Mouse (Mus musculus) forebrain, embryonic 16.5 days (tissue): ENCODE measurements at regions not wholly inside any gene's neighbourhood (a gene's known extent, or its start where the extent isn't known, plus 50 kb on each side); places are given as distances from the start of the nearest gene placed in this dataset.

Experiments
- ATAC-seq: fragments of 200-750 bp; cut with Nextera tagmentation; 2 replicates; pipeline ENCODE4 v1.8.0; 2017; ENCODE audit warnings: mild to moderate bottlenecking, moderate library complexity
- H3K27ac ChIP-seq: fragments of 300-500 bp; sonication (generic); 2 replicates; pipeline ENCODE4 v1.5.1; 2014; ENCODE audit warnings: low read length, control low read depth
- H3K27me3 ChIP-seq: fragments of 300-500 bp; sonication (generic); replicated peaks from 2 replicates; pipeline ENCODE4 v1.6.1; 2014; ENCODE audit warnings: low read length; ENCODE audit not compliant: control insufficient read depth, insufficient read depth
- H3K36me3 ChIP-seq: fragments of 300-500 bp; sonication (generic); 2 replicates; pipeline ENCODE4 v1.6.1; 2014; ENCODE audit not compliant: control insufficient read depth, insufficient read depth
- H3K4me1 ChIP-seq: fragments of 300-500 bp; sonication (generic); replicated peaks from 2 replicates; pipeline ENCODE4 v1.6.1; 2014; ENCODE audit warnings: low read length; ENCODE audit not compliant: control insufficient read depth, insufficient read depth
- H3K4me2 ChIP-seq: fragments of 300-500 bp; sonication (generic); 2 replicates; pipeline ENCODE4 v1.6.1; 2014; ENCODE audit warnings: mild to moderate bottlenecking, low read length, control low read depth
- H3K4me3 ChIP-seq: fragments of 300-500 bp; sonication (generic); replicated peaks from 2 replicates; pipeline ENCODE4 v1.5.1; 2014; ENCODE audit warnings: mild to moderate bottlenecking, low read length, control low read depth
- H3K9ac ChIP-seq: fragments of 300-500 bp; sonication (generic); replicated peaks from 2 replicates; pipeline ENCODE4 v1.6.1; 2014; ENCODE audit warnings: low read depth, low read length, control low read depth
- H3K9me3 ChIP-seq: fragments of 300-500 bp; sonication (generic); 2 replicates; pipeline ENCODE4 v1.6.1; 2016; ENCODE audit warnings: low read length; ENCODE audit not compliant: control insufficient read depth
- WGBS: fragments of 180-500 bp; shearing (Covaris S2); extraction: QIAGEN DNeasy Blood & Tissue Kit; methylation state at CpG from one replicate; pipeline ENCODE4 v1.1.7; 2014; 5-methylcytosine and 5-hydroxymethylcytosine counted together

- 86% methylated on average over 1 of the region's 1 CpGs for WGBS
- no peaks in the 10 kb centered on the region for H3K9me3 ChIP-seq
- no peak overlapping the region for H3K4me2 ChIP-seq
- ATAC-seq: no peak
- H3K27me3 ChIP-seq: no peaks in the 10 kb centered on the region
- H3K9ac ChIP-seq: no peak overlapping the region
- peak overlapping the region; percentile 60 for H3K27ac ChIP-seq
- H3K4me1 ChIP-seq: peaks cover 11% of the 10 kb centered on the region
- H3K4me3 ChIP-seq: no peak overlapping the region
- no peaks in the 10 kb centered on the region for H3K36me3 ChIP-seq
These were observed 455.2 kb downstream of the Prim2 start for GRCm38 (mm10) chr1:33214394-33214793.

- 0 out of 2 replicates have a peak overlapping the region, but pooled peaks have one; percentile 23 for H3K27ac ChIP-seq
- H3K4me1 ChIP-seq: peaks cover 7% of the 10 kb centered on the region
- peak; percentile 87 for ATAC-seq
- H3K9me3 ChIP-seq: no peaks in the 10 kb centered on the region
- H3K4me2 ChIP-seq: no peak overlapping the region
- WGBS: 23% methylated on average over 6 of the region's 6 CpGs
- H3K9ac ChIP-seq: no peak overlapping the region
- no peaks in the 10 kb centered on the region for H3K27me3 ChIP-seq
- no peaks in the 10 kb centered on the region for H3K36me3 ChIP-seq
- no peak overlapping the region for H3K4me3 ChIP-seq
These were observed 467.9 kb downstream of the Prim2 start for GRCm38 (mm10) chr1:33201571-33202189.

DNA sequence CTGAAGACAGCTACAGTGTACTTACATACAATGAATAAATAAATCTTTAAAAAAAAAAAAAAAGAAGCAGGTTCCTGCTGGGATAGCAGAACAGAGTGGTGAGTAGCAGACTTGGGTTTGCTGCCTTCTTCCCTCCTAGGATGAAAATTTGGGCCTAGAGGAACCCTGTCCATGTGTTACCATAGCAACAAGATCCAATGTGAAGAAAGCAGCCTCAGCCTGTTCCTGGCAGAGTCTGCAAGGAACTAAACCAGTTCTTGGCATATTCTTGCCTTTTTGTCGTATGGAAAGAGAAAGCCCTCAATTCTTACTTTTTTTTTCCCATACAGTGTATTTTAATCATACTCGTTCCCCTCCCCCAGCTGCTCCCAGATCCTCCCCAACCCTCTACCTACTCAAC is 474.5 kb downstream of the Prim2 start:
- no peak overlapping the region for H3K27ac ChIP-seq
- H3K27me3 ChIP-seq: no peaks in the 10 kb centered on the region
- H3K4me3 ChIP-seq: no peak overlapping the region
- no peaks in the 10 kb centered on the region for H3K9me3 ChIP-seq
- no peak overlapping the region for H3K9ac ChIP-seq
- H3K36me3 ChIP-seq: no peaks in the 10 kb centered on the region
- no peak overlapping the region for H3K4me2 ChIP-seq
- 43% methylated on average over 2 of the region's 2 CpGs for WGBS
- H3K4me1 ChIP-seq: no peaks in the 10 kb centered on the region
- peak; percentile 80 for ATAC-seq

DNA sequence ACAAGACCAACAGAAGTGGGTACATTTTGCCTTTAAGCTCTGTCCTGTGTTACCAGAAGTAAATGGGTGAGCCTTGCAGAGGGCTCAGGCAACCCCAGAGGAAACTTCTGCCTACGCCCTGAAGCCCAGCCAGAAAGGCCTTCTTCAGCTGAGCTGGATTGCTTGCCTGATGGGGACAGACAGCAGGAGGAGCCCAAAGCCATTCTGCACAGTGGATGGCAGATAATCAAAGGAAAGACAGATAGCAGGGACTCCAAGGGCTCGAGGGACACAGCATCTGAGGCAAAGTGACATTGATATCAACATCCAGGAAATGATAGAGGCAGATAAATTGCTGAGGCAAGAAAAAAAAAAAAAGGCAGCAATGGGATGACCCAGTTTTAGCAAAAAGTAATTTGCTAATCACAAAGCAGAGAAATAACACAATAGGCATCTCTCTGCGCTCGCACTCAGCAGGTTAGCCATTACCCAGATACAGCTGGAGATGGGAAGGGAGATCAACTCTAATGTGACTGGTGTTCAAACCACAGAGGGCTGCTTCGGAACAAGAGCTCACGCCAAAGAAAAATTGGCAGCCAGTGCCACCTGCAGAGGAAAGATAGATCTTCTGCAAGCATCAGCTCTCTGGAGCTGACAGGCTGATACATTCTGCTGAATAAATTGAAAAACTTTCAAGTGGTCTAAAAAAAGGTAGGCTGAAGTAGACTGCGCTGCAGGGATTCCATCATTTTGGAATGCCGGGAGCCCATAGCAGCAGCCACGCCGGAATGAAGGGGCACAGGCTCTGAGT is 494.8 kb downstream of the Prim2 start:
- Histone ChIP-seq H3K9me3 (no peaks in the 10 kb centered on the region), H3K4me3 (no peak overlapping the region), H3K4me1 (peaks cover 4% of the 10 kb centered on the region; the same call in 1 of the 2 replicates), H3K27me3 (no peaks in the 10 kb centered on the region), H3K9ac (no peak overlapping the region), H3K4me2 (peak overlapping the region; percentile 16; the same call in 1 of the 2 replicates), H3K36me3 (no peaks in the 10 kb centered on the region), H3K27ac (peak overlapping the region; percentile 37; the same call in 1 of the 2 replicates)
- ATAC-seq: peak; percentile 84
- 47% methylated on average over 10 of the region's 10 CpGs for WGBS

DNA sequence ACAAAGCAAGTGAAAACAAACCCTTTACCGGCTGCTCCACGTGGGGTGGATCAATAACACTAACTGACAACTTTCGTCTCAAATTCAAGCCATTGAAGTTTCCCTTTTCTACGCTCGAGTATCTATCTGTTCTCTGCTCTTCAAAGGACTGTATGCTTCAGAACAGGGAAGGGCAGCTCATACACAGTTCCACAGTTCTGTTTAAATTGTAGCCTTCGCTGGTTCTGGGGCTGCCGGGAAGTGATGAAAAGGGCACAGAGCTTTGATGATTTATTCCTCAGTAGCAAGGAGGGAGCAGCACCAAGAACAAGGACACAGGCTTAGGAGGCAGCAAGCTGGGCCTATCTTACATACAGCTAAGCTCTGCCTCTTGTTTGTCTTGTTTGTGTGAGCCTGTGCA is 532.6 kb downstream of the Prim2 start:
- no peak overlapping the region for H3K4me2 ChIP-seq
- H3K27me3 ChIP-seq: no peaks in the 10 kb centered on the region
- ATAC-seq: no peak
- H3K27ac ChIP-seq: no peak overlapping the region
- 68% methylated on average over 7 of the region's 7 CpGs for WGBS
- no peaks in the 10 kb centered on the region for H3K9me3 ChIP-seq
- H3K36me3 ChIP-seq: no peaks in the 10 kb centered on the region
- H3K4me1 ChIP-seq: no peaks in the 10 kb centered on the region
- no peak overlapping the region for H3K4me3 ChIP-seq
- H3K9ac ChIP-seq: no peak overlapping the region

- H3K4me2 ChIP-seq: no peak overlapping the region
- H3K27ac ChIP-seq: no peak overlapping the region
- H3K36me3 ChIP-seq: no peaks in the 10 kb centered on the region
- H3K4me3 ChIP-seq: no peak overlapping the region
- WGBS: 97% methylated on average over 1 of the region's 1 CpGs
- no peaks in the 10 kb centered on the region for H3K4me1 ChIP-seq
- H3K27me3 ChIP-seq: no peaks in the 10 kb centered on the region
- H3K9me3 ChIP-seq: no peaks in the 10 kb centered on the region
- no peak overlapping the region for H3K9ac ChIP-seq
- no peak for ATAC-seq
These were observed 539.2 kb downstream of the Prim2 start for GRCm38 (mm10) chr1:33130351-33130750.

- Histone ChIP-seq H3K36me3 (no peaks in the 10 kb centered on the region), H3K9ac (no peak overlapping the region), H3K9me3 (no peaks in the 10 kb centered on the region), H3K4me1 (no peaks in the 10 kb centered on the region), H3K27me3 (no peaks in the 10 kb centered on the region), H3K27ac (no peak overlapping the region), H3K4me2 (no peak overlapping the region), H3K4me3 (no peak overlapping the region)
- WGBS: 78% methylated on average over 7 of the region's 7 CpGs
- ATAC-seq: peak; percentile 61; the same call in 1 of the 2 replicates
These were observed 544.5 kb downstream of the Prim2 start for GRCm38 (mm10) chr1:33125062-33125461.

DNA sequence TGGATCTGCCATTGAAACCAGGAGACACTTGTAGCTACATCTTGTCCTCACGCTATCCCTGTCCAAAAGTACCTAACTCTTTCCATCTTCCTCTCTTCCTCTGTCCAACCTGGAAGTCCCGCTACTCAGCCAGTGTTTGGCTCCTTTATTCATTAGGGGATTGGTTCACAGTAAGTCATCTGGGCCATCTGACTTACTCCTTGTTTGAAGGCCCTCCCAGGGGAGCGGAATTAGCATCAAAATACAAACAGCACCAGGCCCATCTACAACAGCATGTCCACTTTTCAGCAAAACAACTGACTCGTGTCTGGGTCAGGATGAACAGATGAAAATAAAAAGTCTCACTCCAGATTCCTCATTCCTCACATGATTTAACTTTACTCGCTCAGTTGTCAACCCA is 559.2 kb upstream of the Gm5415 start:
- no peak overlapping the region for H3K4me3 ChIP-seq
- no peaks in the 10 kb centered on the region for H3K27me3 ChIP-seq
- H3K9me3 ChIP-seq: peaks cover 8% of the 10 kb centered on the region
- no peak overlapping the region for H3K27ac ChIP-seq
- no peak overlapping the region for H3K4me2 ChIP-seq
- H3K4me1 ChIP-seq: no peaks in the 10 kb centered on the region
- no peaks in the 10 kb centered on the region for H3K36me3 ChIP-seq
- no peak overlapping the region for H3K9ac ChIP-seq
- no peak for ATAC-seq
- 75% methylated on average over 5 of the region's 5 CpGs for WGBS

- Histone ChIP-seq H3K27me3 (no peaks in the 10 kb centered on the region), H3K4me2 (no peak overlapping the region), H3K4me3 (no peak overlapping the region), H3K9me3 (peaks cover 8% of the 10 kb centered on the region), H3K27ac (no peak overlapping the region), H3K9ac (no peak overlapping the region), H3K4me1 (no peaks in the 10 kb centered on the region), H3K36me3 (no peaks in the 10 kb centered on the region)
- WGBS: 100% methylated on average over 1 of the region's 1 CpGs
- no peak for ATAC-seq
These were observed 557.2 kb upstream of the Gm5415 start for GRCm38 (mm10) chr1:33104296-33104695.
